Mouse (Mus musculus) frontal cortex, postnatal 36 days (tissue): ENCODE data around the gene Gcnt3.
A peak's percentile ranks its signal among the peaks of the same experiment; 100 is the strongest.

Source experiments
- DNase-seq, 2 experiments: peaks; one replicate each; pipeline ENCODE4 v3.0.0; 2022; ENCODE audit warnings: low spot score in 2 of 2

Gcnt3 gene

GRCm38 (mm10) chr9:70006984-70007383 is 30.9 kb downstream of the Gcnt3 start:
- no peak for DNase-seq

GRCm38 (mm10) chr9:70003516-70003915 is 34.4 kb downstream of the Gcnt3 start:
- no peak for DNase-seq

- DNase-seq = no peak
Measured at GRCm38 (mm10) chr9:69999318-69999717, 38.6 kb downstream of the Gcnt3 start.

GRCm38 (mm10) chr9:69994547-69994946 is 43.3 kb downstream of the Gcnt3 start:
- no peak for DNase-seq

GRCm38 (mm10) chr9:69993479-69993878 is 44.4 kb downstream of the Gcnt3 start:
- no peak for DNase-seq

- no peak for DNase-seq
Measured at GRCm38 (mm10) chr9:69992841-69993277, 45.0 kb downstream of the Gcnt3 start.

- no peak for DNase-seq
Measured at GRCm38 (mm10) chr9:69990346-69990745, 47.5 kb downstream of the Gcnt3 start.

- DNase-seq = peak; percentile 92 to 95
Measured at GRCm38 (mm10) chr9:69989303-69990121, 48.4 kb downstream of the Gcnt3 start, which contains the start of gene Bnip2. Bnip2 (plus strand) TSS chr9:69989466.

- DNase-seq = no peak
Measured at GRCm38 (mm10) chr9:69988706-69989302, 49.1 kb downstream of the Gcnt3 start.

- peak; percentile 60 to 81 for DNase-seq
Measured at GRCm38 (mm10) chr9:69987579-69987978, 50.3 kb downstream of the Gcnt3 start.

GRCm38 (mm10) chr9:69986571-69986970 is 51.3 kb downstream of the Gcnt3 start:
- DNase-seq = no peak

- no peak for DNase-seq
Measured at GRCm38 (mm10) chr9:69986063-69986462, 51.8 kb downstream of the Gcnt3 start.

- no peak for DNase-seq
Measured at GRCm38 (mm10) chr9:69985526-69985925, 52.4 kb downstream of the Gcnt3 start.
